ENCODE assay signal across 10 mouse cellular contexts in the genomic region with DNA sequence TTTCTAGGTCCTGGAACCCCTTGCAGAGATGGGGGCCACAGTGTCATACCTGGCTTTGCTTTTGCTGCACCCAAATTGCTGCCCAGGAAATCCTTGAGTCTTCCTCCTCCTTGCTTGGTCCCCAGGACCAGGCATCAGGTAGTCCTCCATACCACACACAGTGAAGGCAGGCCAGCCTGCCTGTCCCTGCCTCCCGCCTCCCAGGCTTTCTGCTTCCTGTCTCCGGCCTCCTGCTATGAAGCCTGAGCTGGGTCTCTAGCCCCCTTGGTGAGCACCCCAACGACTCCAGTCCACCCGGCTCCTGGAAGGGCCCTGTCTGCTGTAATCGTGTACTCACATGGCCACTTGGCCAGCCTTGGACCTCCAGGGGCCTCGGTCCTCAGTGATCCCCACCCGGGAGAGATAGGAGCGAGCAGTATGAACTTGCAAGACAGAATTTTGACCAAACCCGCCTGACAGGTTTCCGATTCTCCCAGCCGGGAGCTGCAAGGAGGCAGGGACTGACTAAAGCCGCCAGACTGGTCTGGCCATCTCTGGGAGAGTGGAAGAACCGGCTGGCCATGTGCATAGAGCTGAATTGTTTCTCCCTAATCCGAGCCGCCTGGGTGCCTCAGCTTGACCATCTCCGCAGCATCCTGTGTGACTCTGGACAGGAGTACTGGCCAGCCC. TPM values are rescaled to one million over a fixed set of nuclear protein-coding genes. Genes with fewer than 3 reads are reported as not detected.
DNase-seq lines count a peak whose midpoint lies in the region; ATAC-seq and TF ChIP-seq lines count a peak whose summit lies in the region.
"Had no signal": no experiment of that assay in that cellular context is flagged by ENCODE, and none has a peak within 500 bp of the region (broad histone marks: within the 10 kb centered on the region; RNA-seq: fewer than 3 reads in every experiment).

Gene Rbbp8nl (minus strand): TSS at position 440 of the 669 bp plus-strand sequence.

- no peaks in the 10 kb centered on the region for H3K9me3 ChIP-seq in midbrain, embryonic 11.5 days (ENCODE audit: control insufficient read depth, low read length)
- no peaks in the 10 kb centered on the region for H3K9me3 ChIP-seq in midbrain, embryonic 16.5 days (replicated peaks; ENCODE audit: control insufficient read depth, low read length, poor library complexity, severe bottlenecking)
- H3K9me3 ChIP-seq in kidney, embryonic 14.5 days (ENCODE audit: control insufficient read depth, low read length), result no peaks in the 10 kb centered on the region
- H3K9me3 ChIP-seq in lung, postnatal 0 days (ENCODE audit: low read length), result no peaks in the 10 kb centered on the region
- H3K9me3 ChIP-seq: hindbrain, embryonic 15.5 days had no signal

- H3K36me3 ChIP-seq in midbrain, embryonic 11.5 days (ENCODE audit: control insufficient read depth, insufficient read depth, low read length), result no peaks in the 10 kb centered on the region
- H3K36me3 ChIP-seq in midbrain, embryonic 16.5 days (ENCODE audit: control insufficient read depth, insufficient read depth, low read length), result no peaks in the 10 kb centered on the region
- H3K36me3 ChIP-seq in kidney, embryonic 14.5 days (ENCODE audit: control insufficient read depth, insufficient read depth, low read length), result no peaks in the 10 kb centered on the region
- H3K36me3 ChIP-seq in lung, postnatal 0 days (ENCODE audit: insufficient read depth, low read length), result no peaks in the 10 kb centered on the region
- H3K36me3 ChIP-seq: hindbrain, embryonic 15.5 days had no signal

- TF ChIP-seq CTCF in lung, postnatal 0 days (IDR thresholded peaks at IDR 0.05), result no peak

- no peaks in the 10 kb centered on the region for H3K4me1 ChIP-seq in midbrain, embryonic 11.5 days (ENCODE audit: control insufficient read depth, insufficient read depth, low read length)
- H3K4me1 ChIP-seq in midbrain, embryonic 16.5 days (ENCODE audit: control insufficient read depth, insufficient read depth, low read length), result no peaks in the 10 kb centered on the region
- H3K4me1 ChIP-seq in kidney, embryonic 14.5 days (ENCODE audit: control insufficient read depth, insufficient read depth, low read length), result no peaks in the 10 kb centered on the region
- peaks cover 6% of the 10 kb centered on the region; the same call in 1 of the 2 replicates for H3K4me1 ChIP-seq in lung, postnatal 0 days (ENCODE audit: insufficient read depth, low read depth, low read length)
- H3K4me1 ChIP-seq: hindbrain, embryonic 15.5 days had no signal

- DNase-seq in midbrain, embryonic 11.5 days (ENCODE audit: low spot score, missing footprints), result peak; percentile 80
- peak; percentile 87 for DNase-seq in lung, postnatal 0 days (ENCODE audit: low spot score)
- no peak for DNase-seq in adrenal gland, adult 2 months
- DNase-seq in left cerebral cortex, postnatal 10 days (ENCODE audit: extremely low spot score in 1 of 2, low spot score in 2 of 2), result no peak
- no peak for DNase-seq in layer of hippocampus, postnatal 14 days (ENCODE audit: low spot score in 2 of 2)
- DNase-seq in left cerebral cortex, postnatal 14 days (ENCODE audit: low spot score in 2 of 2), result no peak

- H3K27me3 ChIP-seq in midbrain, embryonic 11.5 days (ENCODE audit: control insufficient read depth, insufficient read depth, low read length), result no peaks in the 10 kb centered on the region
- no peaks in the 10 kb centered on the region for H3K27me3 ChIP-seq in midbrain, embryonic 16.5 days (ENCODE audit: control insufficient read depth, insufficient read depth, low read depth, low read length)
- H3K27me3 ChIP-seq in kidney, embryonic 14.5 days (ENCODE audit: control insufficient read depth, insufficient read depth, low read length), result no peaks in the 10 kb centered on the region
- no peaks in the 10 kb centered on the region for H3K27me3 ChIP-seq in lung, postnatal 0 days (replicated peaks; ENCODE audit: insufficient read depth, low read length)
- H3K27me3 ChIP-seq: hindbrain, embryonic 15.5 days had no signal

- intact Hi-C loops in left cerebral cortex, postnatal 10 days (cut with DNase I), result no loop called here
- intact Hi-C loops in left cerebral cortex, postnatal 14 days (cut with DNase I), result no loop called here

- no peak within 1 kb of the TSS for H3K27ac ChIP-seq in midbrain, embryonic 11.5 days (ENCODE audit: low read depth, low read length)
- H3K27ac ChIP-seq in midbrain, embryonic 16.5 days (ENCODE audit: low read length), result no peak within 1 kb of the TSS
- H3K27ac ChIP-seq in kidney, embryonic 14.5 days (ENCODE audit: low read depth, low read length), result peak within 1 kb of the TSS; percentile 82
- peak within 1 kb of the TSS; percentile 47; the same call in 1 of the 2 replicates for H3K27ac ChIP-seq in lung, postnatal 0 days (ENCODE audit: low read length)
- H3K27ac ChIP-seq: hindbrain, embryonic 15.5 days had no signal

- TF ChIP-seq EP300 in lung, postnatal 0 days (IDR thresholded peaks at IDR 0.05), result no peak; the same call in 1 of the 2 replicates

- H3K9ac ChIP-seq in midbrain, embryonic 11.5 days (ENCODE audit: low read length), result no peak within 1 kb of the TSS
- H3K9ac ChIP-seq in midbrain, embryonic 16.5 days (ENCODE audit: low read depth, low read length), result no peak within 1 kb of the TSS
- no peak within 1 kb of the TSS for H3K9ac ChIP-seq in kidney, embryonic 14.5 days (ENCODE audit: low read depth, low read length)
- H3K9ac ChIP-seq in lung, postnatal 0 days (replicated peaks; ENCODE audit: low read depth), result no peak within 1 kb of the TSS
- H3K9ac ChIP-seq: hindbrain, embryonic 15.5 days had no signal

- H3K4me2 ChIP-seq in midbrain, embryonic 11.5 days, result no peak within 1 kb of the TSS
- no peak within 1 kb of the TSS for H3K4me2 ChIP-seq in midbrain, embryonic 16.5 days (ENCODE audit: low read length)
- H3K4me2 ChIP-seq in kidney, embryonic 14.5 days (replicated peaks; ENCODE audit: low read depth, low read length), result peak within 1 kb of the TSS; percentile 17; the same call in 1 of the 2 replicates
- peak within 1 kb of the TSS; percentile 38 for H3K4me2 ChIP-seq in lung, postnatal 0 days (replicated peaks; ENCODE audit: low read depth, low read length)
- H3K4me2 ChIP-seq: hindbrain, embryonic 15.5 days had no signal

- ATAC-seq in midbrain, embryonic 11.5 days (ENCODE audit: low FRiP score), result no peak
- ATAC-seq in midbrain, embryonic 16.5 days, result no peak
- peak; percentile 67 for ATAC-seq in kidney, embryonic 14.5 days (ENCODE audit: low FRiP score, low TSS enrichment)
- peak; percentile 77 for ATAC-seq in lung, postnatal 0 days

- H3K4me3 ChIP-seq in midbrain, embryonic 11.5 days (ENCODE audit: low read depth, low read length), result no peak within 1 kb of the TSS
- no peak within 1 kb of the TSS for H3K4me3 ChIP-seq in midbrain, embryonic 16.5 days (ENCODE audit: low read depth, low read length)
- no peak within 1 kb of the TSS for H3K4me3 ChIP-seq in kidney, embryonic 14.5 days (ENCODE audit: low read length)
- no peak within 1 kb of the TSS for H3K4me3 ChIP-seq in lung, postnatal 0 days (ENCODE audit: low read depth, low read length)
- H3K4me3 ChIP-seq: hindbrain, embryonic 15.5 days had no signal

- WGBS in midbrain, embryonic 11.5 days, result 37% methylated on average over 16 of the region's 16 CpGs
- 42% methylated on average over 16 of the region's 16 CpGs for WGBS in midbrain, embryonic 16.5 days
- WGBS in kidney, embryonic 14.5 days, result 41% methylated on average over 16 of the region's 16 CpGs
- WGBS in lung, postnatal 0 days, result 47% methylated on average over 16 of the region's 16 CpGs

RNA-seq across cellular contexts. Expression of gene Rbbp8nl, which starts in this region (rescaled TPM):
- not detected in 2 replicates for polyA plus RNA-seq in midbrain, embryonic 11.5 days (2014; fragmentation: Nextera tagmentation; extraction: Ambion mirVana)
- not detected in 2 replicates for polyA plus RNA-seq in midbrain, embryonic 16.5 days (2015; fragmentation: Nextera tagmentation; extraction: Ambion mirVana)
- 0.37 and 1.1 TPM in 2 replicates for polyA plus RNA-seq in kidney, embryonic 14.5 days (2014; fragmentation: Nextera tagmentation; extraction: Ambion mirVana)
- 0.20 and 0.46 TPM in 2 replicates for polyA plus RNA-seq in lung, postnatal 0 days (2015; fragmentation: Nextera tagmentation; extraction: Ambion mirVana)
- not detected for total RNA-seq in adrenal gland, adult 2 months (2021)
- not detected in 2 replicates for polyA plus RNA-seq in adrenal gland, adult 2 months (2012; rRNA removed)
- not detected for total RNA-seq in left cerebral cortex, postnatal 10 days (2021)
- not detected for total RNA-seq in layer of hippocampus, postnatal 14 days (2021)
- not detected for total RNA-seq in left cerebral cortex, postnatal 14 days (2021)
- total RNA-seq: CH12.LX had no signal
- polyA plus RNA-seq: hindbrain, embryonic 15.5 days had no signal

Comparison
In these comparisons a context has a peak if more than half of its experiments do, and no peak if none do; other contexts are left out.
1. Peak in DNase-seq in midbrain, embryonic 11.5 days; RNA of the gene not detected or under 1 TPM.
2. Peak in DNase-seq, ATAC-seq, H3K27ac ChIP-seq and H3K4me2 ChIP-seq in lung, postnatal 0 days; RNA of the gene not detected or under 1 TPM.